Mouse (Mus musculus) CH12.LX (cell line): Measurements from ENCODE around the gene Fancm.

Experiments
- CTCF ChIP-seq, 2 experiments: IDR thresholded peaks in 1 of 2; conservative IDR thresholded peaks in 1 of 2; 2 replicates each; pipeline ENCODE4 v1.5.1; 2011 to 2012; ENCODE audit warnings: low read depth in 2 of 2, low read length in 2 of 2, improper control_type of control experiment in 1 of 2, inconsistent platforms in 1 of 2, mild to moderate bottlenecking in 1 of 2, moderate library complexity in 1 of 2
- HCFC1 ChIP-seq: IDR thresholded peaks from 2 replicates; pipeline ENCODE4 v1.6.1; 2012; ENCODE audit warnings: low read depth, mild to moderate bottlenecking, inconsistent platforms, low read length, improper control_type of control experiment
- MAFK ChIP-seq: IDR thresholded peaks from 2 replicates; pipeline ENCODE4 v1.6.1; 2011; ENCODE audit warnings: low read length, improper control_type of control experiment; ENCODE audit not compliant: insufficient replicate concordance
- POLR2A ChIP-seq: IDR thresholded peaks from 2 replicates; pipeline ENCODE4 v1.6.1; 2011; ENCODE audit warnings: low read depth, mild to moderate bottlenecking, improper control_type of control experiment, low read length
- POLR2AphosphoS2 ChIP-seq: IDR thresholded peaks from 2 replicates; pipeline ENCODE4 v1.6.1; 2011; ENCODE audit warnings: low read depth, low read length, improper control_type of control experiment
- RAD21 ChIP-seq: IDR thresholded peaks from 2 replicates; pipeline ENCODE4 v1.6.1; 2011; ENCODE audit warnings: low read depth, mild to moderate bottlenecking, low read length, improper control_type of control experiment, moderate library complexity
- USF1 ChIP-seq: IDR thresholded peaks from 2 replicates; pipeline ENCODE4 v1.6.1; 2014; ENCODE audit warnings: low read depth, mild to moderate bottlenecking, inconsistent platforms, low read length, improper control_type of control experiment

DNA sequence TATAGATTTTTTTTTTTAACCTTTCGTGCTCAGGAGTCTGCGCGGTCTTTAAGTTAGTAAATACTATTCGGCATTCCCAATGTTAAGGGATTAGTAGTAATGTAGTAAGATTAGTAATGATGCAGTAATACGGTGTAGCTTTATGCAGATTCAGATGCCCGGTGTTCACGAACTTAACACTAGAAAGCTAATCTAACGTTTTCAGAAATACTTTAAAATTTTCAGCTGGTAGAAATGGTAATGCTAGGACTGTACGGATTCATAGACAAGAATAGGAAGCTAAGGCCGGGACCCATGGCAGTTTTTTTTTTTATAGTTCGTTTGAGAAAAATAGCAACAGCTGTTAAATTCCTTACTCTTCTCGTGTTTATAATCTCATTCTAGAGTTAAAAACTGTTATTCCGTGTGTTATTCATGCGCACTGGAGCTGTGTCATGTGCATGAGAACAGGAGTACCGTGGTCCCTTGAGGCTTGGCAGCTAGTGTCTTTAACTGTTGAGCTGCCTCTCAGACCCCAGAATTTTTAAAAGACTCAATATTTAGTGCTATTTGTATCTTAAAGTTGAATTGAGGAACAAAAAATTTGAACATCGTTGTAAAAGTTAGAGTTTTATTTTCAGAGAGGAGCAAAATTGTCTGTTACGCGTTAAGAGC is 38.4 kb upstream of the Fancm start:
- no peak for TF ChIP-seq POLR2AphosphoS2
- TF ChIP-seq USF1, result no peak
- TF ChIP-seq CTCF (conservative IDR thresholded peaks at IDR 0.05 in 1 of 2, IDR thresholded peaks at IDR 0.05 in 1 of 2; ENCODE audit: low read depth in 2 of 2, low read length in 2 of 2), result no peak
- TF ChIP-seq HCFC1, result no peak
- no peak for TF ChIP-seq POLR2A
- no peak for TF ChIP-seq RAD21
- no peak for TF ChIP-seq MAFK
